Mouse (Mus musculus): Measurements from ENCODE around the gene Tbx3.

- no peak for TF ChIP-seq CTCF (IDR thresholded peaks at IDR 0.05; ENCODE audit: low read depth)
- TF ChIP-seq EP300 (IDR thresholded peaks at IDR 0.05; ENCODE audit: low read depth) = no peak
These were observed 13.6 kb upstream of the Tbx3 start for GRCm38 (mm10) chr5:119656856-119657255.

All from heart, postnatal 0 days (tissue).